Mouse (Mus musculus): ENCODE results near the gene Snf8. TPM values are rescaled to one million over a fixed set of nuclear protein-coding genes. Genes with fewer than 3 reads are reported as not detected.
A peak's percentile ranks its signal among the peaks of the same experiment; 100 is the strongest.

Snf8 gene
- polyA plus RNA-seq, 1 experiment = 68.4 TPM

DNA sequence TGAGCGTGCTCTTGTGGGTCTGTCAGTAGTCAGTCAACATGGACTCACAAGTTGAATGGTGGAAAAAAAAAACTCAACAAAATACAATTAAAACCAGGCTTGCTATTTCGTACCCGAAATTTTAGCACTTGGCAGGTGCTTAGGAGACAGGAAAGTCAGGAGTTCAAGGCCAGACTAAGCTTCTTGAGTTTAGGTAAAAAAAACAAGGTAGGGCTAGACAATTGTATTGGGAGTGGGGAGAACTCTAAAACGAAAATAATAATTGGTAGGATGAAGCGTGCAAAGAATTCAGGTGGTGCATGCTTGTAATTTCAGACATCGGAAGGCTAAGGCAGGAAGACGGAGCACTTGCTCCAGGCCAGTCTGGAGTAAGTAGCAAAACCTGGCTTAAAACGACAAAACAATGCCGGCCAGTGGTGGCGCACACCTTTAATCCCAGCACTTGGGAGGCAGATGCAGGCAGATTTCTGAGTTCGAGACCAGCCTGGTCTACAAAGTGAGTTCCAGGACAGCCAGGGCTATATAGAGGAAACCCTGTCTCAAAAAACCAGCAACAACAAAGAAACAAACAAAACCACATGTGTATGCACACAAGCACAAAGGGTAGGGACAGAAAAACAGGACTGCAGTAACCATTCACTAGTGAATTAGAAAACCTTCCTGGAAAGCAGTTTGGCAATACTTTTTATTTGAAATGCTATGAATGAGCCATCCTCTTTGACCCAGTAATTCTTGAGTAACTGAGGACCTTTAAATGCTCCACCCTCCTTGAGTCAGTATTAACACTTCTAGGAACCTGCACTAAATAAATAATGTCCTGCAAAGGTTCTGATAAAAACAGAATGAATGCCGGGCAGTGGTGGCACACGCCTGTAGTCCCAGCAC is 41.8 kb downstream of the Snf8 start:
- H3K4me3 ChIP-seq (ENCODE audit: insufficient read depth, low read length) = peak overlapping the region; percentile 29
- no peaks in the 10 kb centered on the region for H3K4me1 ChIP-seq (ENCODE audit: control insufficient read depth, insufficient read depth, low read length)
- H3K27ac ChIP-seq (ENCODE audit: insufficient read depth, low read length) = peak overlapping the region; percentile 50
- TF ChIP-seq POLR2A (IDR thresholded peaks at IDR 0.05; ENCODE audit: low read depth, low read length) (no peak), CTCF (IDR thresholded peaks at IDR 0.05; ENCODE audit: borderline replicate concordance, insufficient read depth, low read length) (no peak)

DNA sequence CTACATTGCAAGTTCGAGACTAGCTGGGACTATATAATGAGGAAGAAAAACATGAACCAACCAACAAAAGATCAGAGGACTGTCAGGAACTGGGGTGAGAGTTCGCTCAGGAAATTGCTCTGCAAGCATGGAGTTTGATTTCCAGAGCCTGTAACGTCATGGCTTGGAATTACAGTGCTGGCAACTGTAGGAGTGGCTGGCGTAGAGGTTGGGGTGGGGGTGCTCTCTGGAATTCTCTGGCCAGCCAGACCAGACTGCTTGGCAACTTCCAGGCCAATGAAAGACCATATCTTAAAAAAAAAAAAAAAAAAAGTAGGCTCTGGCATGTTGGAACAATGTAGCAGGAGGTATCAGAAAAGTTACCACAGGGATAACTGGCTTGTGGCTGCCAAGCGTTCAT is 46.1 kb downstream of the Snf8 start:
- no peak overlapping the region for H3K27ac ChIP-seq (ENCODE audit: insufficient read depth, low read length)
- H3K4me3 ChIP-seq (ENCODE audit: insufficient read depth, low read length) = no peak overlapping the region
- peaks cover 2% of the 10 kb centered on the region; the same call in 1 of the 2 replicates for H3K4me1 ChIP-seq (ENCODE audit: control insufficient read depth, insufficient read depth, low read length)
- TF ChIP-seq POLR2A (IDR thresholded peaks at IDR 0.05; ENCODE audit: low read depth, low read length) = no peak
- no peak for TF ChIP-seq CTCF (IDR thresholded peaks at IDR 0.05; ENCODE audit: borderline replicate concordance, insufficient read depth, low read length)

DNA sequence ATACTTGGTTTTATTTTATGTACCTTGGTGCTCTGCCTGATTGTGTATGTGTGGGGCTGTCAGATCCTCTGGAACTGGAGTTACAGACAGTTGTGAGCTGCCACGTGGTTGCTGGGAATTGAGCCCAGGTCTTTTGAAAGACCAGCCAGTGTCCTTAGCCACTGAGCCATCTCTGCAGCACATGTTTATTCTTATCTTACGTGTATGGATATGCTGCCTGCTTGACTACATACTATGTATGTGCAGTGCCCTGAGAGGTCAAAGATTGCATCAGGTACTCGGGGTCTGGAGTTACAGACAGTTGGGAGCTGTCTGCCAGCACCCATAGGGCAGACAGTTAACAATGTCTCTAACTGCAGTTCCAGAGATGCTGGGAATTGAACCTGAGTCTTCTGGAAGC is 48.0 kb downstream of the Snf8 start:
- Histone ChIP-seq H3K27ac (ENCODE audit: insufficient read depth, low read length) (no peak overlapping the region), H3K4me1 (ENCODE audit: control insufficient read depth, insufficient read depth, low read length) (peaks cover 2% of the 10 kb centered on the region; the same call in 1 of the 2 replicates), H3K4me3 (ENCODE audit: insufficient read depth, low read length) (no peak overlapping the region)
- no peak for TF ChIP-seq CTCF (IDR thresholded peaks at IDR 0.05; ENCODE audit: borderline replicate concordance, insufficient read depth, low read length)

DNA sequence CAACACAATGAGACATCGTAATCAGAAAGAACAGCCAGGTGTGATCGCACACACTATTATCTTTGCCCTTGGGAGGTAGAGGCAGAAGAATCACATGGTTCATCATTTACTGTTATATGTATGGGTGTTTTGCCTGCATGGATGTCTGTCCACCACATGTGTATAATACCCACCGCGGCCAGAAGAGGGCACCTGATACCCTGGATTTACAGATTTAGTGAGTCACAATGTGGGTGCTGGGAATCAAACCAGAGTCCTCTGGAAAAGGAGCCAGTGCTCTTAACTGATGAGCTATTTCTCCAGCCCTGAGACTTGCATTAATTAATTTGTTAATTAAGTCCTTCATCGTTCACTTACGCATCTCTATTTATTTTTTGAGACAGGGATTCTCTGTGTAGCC is 53.3 kb downstream of the Snf8 start:
- no peak overlapping the region for H3K4me3 ChIP-seq (ENCODE audit: insufficient read depth, low read length)
- H3K4me1 ChIP-seq (ENCODE audit: control insufficient read depth, insufficient read depth, low read length) = peaks cover 2% of the 10 kb centered on the region; the same call in 1 of the 2 replicates
- TF ChIP-seq POLR2A (IDR thresholded peaks at IDR 0.05; ENCODE audit: low read depth, low read length) (no peak), CTCF (IDR thresholded peaks at IDR 0.05; ENCODE audit: borderline replicate concordance, insufficient read depth, low read length) (no peak)
- no peak overlapping the region for H3K27ac ChIP-seq (ENCODE audit: insufficient read depth, low read length)

DNA sequence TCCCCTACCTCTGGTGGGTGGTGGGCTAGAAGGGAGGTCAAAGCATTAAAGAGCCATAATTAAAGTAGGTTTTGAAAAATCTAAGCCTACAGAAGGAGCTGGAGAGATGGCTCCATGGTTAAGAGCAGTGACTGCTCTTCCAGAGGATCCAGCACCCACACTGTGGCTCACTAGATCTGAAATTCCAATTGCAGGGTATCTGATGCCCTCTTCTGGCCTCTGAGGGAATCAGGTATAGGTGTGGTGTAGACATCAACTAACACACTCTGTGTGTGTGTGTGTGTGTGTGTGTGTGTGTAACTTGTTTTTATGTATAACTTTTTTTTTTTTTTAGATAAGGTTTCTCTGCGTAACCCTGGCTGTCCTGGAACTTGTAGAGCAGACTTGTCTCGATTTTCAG is 56.4 kb downstream of the Snf8 start:
- Histone ChIP-seq H3K4me1 (ENCODE audit: control insufficient read depth, insufficient read depth, low read length) (no peaks in the 10 kb centered on the region), H3K27ac (ENCODE audit: insufficient read depth, low read length) (no peak overlapping the region), H3K4me3 (ENCODE audit: insufficient read depth, low read length) (no peak overlapping the region)
- TF ChIP-seq CTCF (IDR thresholded peaks at IDR 0.05; ENCODE audit: borderline replicate concordance, insufficient read depth, low read length) (no peak), POLR2A (IDR thresholded peaks at IDR 0.05; ENCODE audit: low read depth, low read length) (no peak)

DNA sequence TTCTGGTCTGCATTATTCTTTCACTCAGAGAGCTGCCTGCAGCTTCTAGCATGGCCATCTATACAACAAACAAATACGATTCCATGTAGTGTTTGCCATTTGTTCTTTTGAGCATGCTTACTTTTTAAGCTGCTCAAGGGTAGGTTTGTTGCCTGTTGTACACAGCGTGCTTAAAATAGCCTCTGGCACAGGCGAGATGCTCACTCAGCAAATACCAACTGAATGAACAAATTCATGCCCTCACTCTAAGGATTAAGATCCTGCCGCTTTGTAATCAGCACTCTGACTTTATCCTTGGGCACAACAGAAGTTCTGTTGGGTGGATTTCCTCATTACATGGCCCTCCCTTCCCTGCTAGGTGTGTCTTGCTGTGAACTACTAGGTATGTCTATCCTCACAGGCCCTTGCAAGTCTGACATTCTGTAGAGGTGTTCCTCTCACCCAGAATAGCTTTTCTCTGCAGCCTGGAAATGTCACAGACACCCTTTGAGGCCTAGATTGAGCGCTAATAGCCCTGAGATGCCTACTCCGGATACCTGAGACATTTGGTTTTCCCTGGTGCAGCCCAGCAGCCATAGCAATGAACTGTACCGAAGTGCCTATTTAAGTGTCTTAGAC is 58.1 kb downstream of the Snf8 start:
- no peaks in the 10 kb centered on the region for H3K4me1 ChIP-seq (ENCODE audit: control insufficient read depth, insufficient read depth, low read length)
- TF ChIP-seq POLR2A (IDR thresholded peaks at IDR 0.05; ENCODE audit: low read depth, low read length) (no peak), CTCF (IDR thresholded peaks at IDR 0.05; ENCODE audit: borderline replicate concordance, insufficient read depth, low read length) (no peak)
- H3K27ac ChIP-seq (ENCODE audit: insufficient read depth, low read length) = no peak overlapping the region
- no peak overlapping the region for H3K4me3 ChIP-seq (ENCODE audit: insufficient read depth, low read length)

DNA sequence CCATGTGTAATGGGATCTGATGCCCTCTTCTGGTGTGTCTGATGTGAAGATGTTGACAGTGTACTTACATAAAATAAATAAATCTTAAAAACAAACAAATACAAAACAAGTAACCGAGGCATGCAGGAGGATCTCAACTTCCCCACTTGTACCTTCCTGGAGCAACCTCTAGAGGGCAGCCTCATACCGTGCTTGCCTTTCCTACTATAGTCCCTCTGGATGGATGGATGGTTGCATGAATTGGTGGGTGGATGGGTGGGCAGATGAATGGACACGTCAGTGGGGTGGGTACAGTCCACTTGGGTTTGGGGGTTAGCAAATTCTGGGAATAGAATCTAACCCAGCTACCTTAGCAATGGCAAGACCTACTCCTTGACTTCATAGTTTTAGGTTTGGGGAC is 58.7 kb downstream of the Snf8 start:
- Histone ChIP-seq H3K4me1 (ENCODE audit: control insufficient read depth, insufficient read depth, low read length) (no peaks in the 10 kb centered on the region), H3K27ac (ENCODE audit: insufficient read depth, low read length) (no peak overlapping the region), H3K4me3 (ENCODE audit: insufficient read depth, low read length) (no peak overlapping the region)
- TF ChIP-seq POLR2A (IDR thresholded peaks at IDR 0.05; ENCODE audit: low read depth, low read length) (no peak), CTCF (IDR thresholded peaks at IDR 0.05; ENCODE audit: borderline replicate concordance, insufficient read depth, low read length) (peak; percentile 87)

Other genes with a start within 250 kb of the Snf8 start
- gene Phospho1, start 210.4 kb upstream of the Snf8 start, polyA plus RNA-seq (2011; ENCODE audit: insufficient read length, low read depth, missing spikeins) = 5.5 TPM in 2 replicates
- 2.4 and 5.6 TPM in 2 replicates for gene Gngt2, start 197.7 kb upstream of the Snf8 start, polyA plus RNA-seq (2011; ENCODE audit: insufficient read length, low read depth, missing spikeins)
- gene Abi3, start 192.4 kb upstream of the Snf8 start, polyA plus RNA-seq (2011; ENCODE audit: insufficient read length, low read depth, missing spikeins) = 0.40 and 1.1 TPM in 2 replicates
- gene B4galnt2, start 120.0 kb upstream of the Snf8 start, polyA plus RNA-seq (2011; ENCODE audit: insufficient read length, low read depth, missing spikeins) = 0.47 and 0.51 TPM in 2 replicates
- 37.9 and 39.8 TPM in 2 replicates for gene Igf2bp1, start 28.9 kb upstream of the Snf8 start, polyA plus RNA-seq (2011; ENCODE audit: insufficient read length, low read depth, missing spikeins)
- not detected in 2 replicates for gene Gip, start 10.3 kb upstream of the Snf8 start, polyA plus RNA-seq (2011; ENCODE audit: insufficient read length, low read depth, missing spikeins)
- gene Ube2z, start 30.5 kb downstream of the Snf8 start, polyA plus RNA-seq (2011; ENCODE audit: insufficient read length, low read depth, missing spikeins) = 79.3 and 80.1 TPM in 2 replicates
- 206 and 212 TPM in 2 replicates for gene Atp5g1, start 40.8 kb downstream of the Snf8 start, polyA plus RNA-seq (2011; ENCODE audit: insufficient read length, low read depth, missing spikeins)
- not detected in 2 replicates for gene Calcoco2, start 77.1 kb downstream of the Snf8 start, polyA plus RNA-seq (2011; ENCODE audit: insufficient read length, low read depth, missing spikeins)
- gene Ttll6, start 98.9 kb downstream of the Snf8 start, polyA plus RNA-seq (2011; ENCODE audit: insufficient read length, low read depth, missing spikeins) = not detected in 2 replicates
- not detected in 2 replicates for gene Hoxb13, start 159.4 kb downstream of the Snf8 start, polyA plus RNA-seq (2011; ENCODE audit: insufficient read length, low read depth, missing spikeins)
- gene Hoxb9, start 236.6 kb downstream of the Snf8 start, polyA plus RNA-seq (2011; ENCODE audit: insufficient read length, low read depth, missing spikeins) = 43.5 and 51.7 TPM in 2 replicates
- gene Hoxb8, start 247.0 kb downstream of the Snf8 start, polyA plus RNA-seq (2011; ENCODE audit: insufficient read length, low read depth, missing spikeins) = 11.7 and 20.1 TPM in 2 replicates